Mouse (Mus musculus) liver (tissue): ENCODE results near the gene Htra1.
A peak's percentile ranks its signal among the peaks of the same experiment; 100 is the strongest.

ENCODE experiments used
- DNase-seq: peaks from one replicate; pipeline ENCODE4 v3.0.0-alpha.2; 2020; ENCODE audit warnings: mixed read lengths

The Htra1 gene

DNA sequence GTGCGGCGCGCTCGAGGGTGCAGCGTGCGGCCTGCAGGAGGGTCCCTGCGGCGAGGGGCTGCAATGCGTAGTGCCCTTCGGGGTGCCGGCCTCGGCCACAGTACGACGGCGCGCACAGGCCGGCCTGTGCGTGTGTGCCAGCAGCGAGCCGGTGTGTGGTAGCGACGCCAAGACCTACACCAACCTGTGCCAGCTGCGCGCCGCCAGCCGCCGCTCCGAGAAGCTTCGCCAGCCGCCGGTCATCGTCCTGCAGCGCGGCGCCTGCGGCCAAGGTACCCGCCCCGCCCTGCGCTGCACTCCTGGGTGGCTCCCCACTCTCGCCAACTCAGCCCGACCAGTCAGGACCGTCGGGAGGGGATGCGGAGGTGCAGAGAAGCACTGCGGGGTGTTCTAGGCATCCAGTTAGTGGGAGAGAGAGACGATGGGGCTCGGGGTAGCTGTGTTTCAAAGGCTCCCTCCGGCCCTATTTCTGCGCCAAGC, 601 bp downstream of the Htra1 start:
- DNase-seq = no peak

DNA sequence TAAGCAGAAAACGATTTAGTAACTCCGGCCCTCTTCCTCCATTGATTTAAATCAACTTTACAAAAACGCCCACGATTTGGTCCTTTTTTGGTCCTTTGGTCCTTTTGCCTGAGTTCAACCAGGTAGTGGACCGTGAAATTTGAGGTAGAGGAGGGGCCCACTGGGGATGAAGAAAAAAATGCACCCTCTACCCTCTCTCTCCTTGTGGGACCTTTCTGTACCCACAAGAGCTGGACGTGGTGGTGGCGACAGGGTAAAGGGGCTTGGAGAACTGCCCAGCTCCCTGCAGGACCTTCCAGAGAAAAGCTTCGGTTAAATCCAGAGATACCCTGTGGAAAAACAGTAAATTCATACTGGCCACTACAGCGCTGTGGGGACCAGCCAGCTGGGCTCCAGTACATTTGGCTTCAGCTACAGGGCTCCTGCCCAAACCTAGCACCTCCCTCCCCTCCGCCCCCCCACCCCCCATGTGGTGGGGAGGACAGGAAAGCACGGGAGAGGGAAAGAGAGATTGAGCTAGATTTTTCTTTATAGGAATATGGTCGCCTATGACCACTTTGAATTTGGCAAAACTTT, 1.4 kb downstream of the Htra1 start:
- DNase-seq = no peak

GRCm38 (mm10) chr7:130938005-130938404, 2.1 kb downstream of the Htra1 start:
- DNase-seq = no peak

DNA sequence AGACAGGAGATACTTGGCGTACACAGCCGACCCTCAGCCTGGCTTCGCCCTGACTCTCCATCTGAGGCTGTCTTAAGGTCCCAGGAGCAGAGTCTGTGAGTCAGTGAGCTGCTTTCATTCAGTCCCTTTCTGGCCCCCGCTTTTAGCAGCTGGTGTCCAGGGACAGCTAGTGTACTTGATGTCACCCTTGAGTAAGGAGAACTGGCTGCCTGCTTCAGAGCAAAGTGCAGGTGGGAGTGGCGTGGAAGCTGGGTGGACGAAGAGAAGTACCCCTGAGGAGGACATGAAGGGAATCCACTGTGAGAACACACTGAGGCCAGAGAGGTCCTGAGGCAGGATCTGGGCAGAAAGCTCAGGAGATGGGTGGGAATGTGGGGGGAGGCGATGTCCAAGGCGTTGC, 3.0 kb downstream of the Htra1 start:
- DNase-seq = no peak

- DNase-seq = no peak
These were observed 4.8 kb downstream of the Htra1 start for GRCm38 (mm10) chr7:130940733-130941132.

DNA sequence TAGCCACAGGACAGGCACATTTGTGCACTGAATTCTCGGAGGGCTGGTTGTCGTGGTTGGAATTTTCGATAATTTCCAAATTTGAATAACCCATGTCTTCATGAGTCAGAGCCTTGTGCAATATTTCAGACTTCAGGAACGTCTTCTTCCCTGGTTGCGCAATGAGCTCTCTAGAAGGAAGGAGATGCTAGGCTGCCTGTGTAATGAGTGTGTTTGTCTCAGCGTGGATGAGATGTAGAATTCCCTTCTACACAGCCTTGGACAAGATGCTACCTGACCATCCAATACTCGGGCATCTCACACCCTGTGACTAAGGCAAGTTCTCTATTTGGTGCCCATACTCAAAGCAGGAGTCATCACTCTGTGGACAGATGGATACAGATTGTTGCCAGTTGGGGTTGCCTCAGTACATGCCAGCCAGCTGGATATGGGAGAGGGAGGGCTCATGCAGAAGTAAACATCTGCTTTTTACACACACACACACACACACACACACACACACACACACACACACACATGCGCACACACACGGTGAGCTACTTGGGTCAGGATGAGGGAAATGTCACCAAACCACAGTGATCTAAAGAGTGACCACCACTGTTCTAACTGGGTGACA, 7.5 kb downstream of the Htra1 start:
- DNase-seq = no peak

DNA sequence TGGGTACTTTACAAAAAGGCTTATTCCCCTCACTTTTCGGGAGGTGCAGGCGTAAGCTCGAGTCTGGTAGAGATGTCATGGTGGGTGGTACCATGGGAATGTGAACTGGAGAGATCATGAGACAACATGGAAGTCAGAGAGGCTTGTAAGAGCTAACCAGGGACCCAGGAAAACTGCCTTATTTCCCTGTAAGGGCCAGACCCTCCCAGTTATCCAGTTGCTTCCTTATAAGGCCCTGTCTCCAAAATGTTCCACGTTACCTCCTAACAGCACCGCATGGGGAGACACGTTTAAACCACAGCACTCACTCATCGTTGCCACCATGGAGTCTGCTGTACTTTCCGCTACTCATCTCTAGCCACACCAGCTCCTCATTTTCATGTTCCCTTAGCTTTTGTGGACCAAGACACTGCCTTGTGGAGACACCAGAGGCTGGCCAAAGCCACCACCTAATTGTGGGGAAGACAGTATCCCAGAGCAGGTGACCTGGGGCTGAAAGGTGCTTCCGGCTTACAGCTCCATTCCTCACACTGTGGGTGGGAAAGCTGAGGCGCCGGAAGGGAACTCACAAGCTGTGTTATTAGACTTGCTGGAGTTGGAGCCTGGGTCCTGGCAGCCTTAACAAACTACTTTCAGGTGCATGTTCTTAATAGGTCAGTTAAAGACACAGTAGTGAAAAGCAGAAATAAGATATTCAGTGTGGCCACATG, 9.0 kb downstream of the Htra1 start:
- no peak for DNase-seq

DNA sequence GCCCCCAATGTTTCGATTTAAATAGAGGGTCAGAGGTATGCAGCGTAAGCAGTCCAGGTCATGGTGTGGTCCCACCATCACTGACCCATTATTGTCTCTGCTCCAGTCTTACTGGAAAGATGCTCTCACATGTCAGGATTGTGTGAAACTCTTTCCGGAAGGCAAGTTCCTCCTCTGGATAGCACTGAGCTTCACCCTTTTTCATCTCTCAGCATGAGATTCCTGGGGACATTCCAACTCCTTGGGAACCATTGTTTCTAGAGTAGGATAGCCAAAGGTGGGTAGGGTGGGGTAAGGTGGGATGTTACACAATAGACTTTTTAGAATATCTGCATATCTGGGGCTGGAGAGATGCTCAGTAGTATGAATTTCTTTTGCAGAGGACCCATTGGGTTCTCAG, 9.8 kb downstream of the Htra1 start:
- DNase-seq = no peak

GRCm38 (mm10) chr7:130946303-130946702, 10.4 kb downstream of the Htra1 start:
- DNase-seq = no peak

GRCm38 (mm10) chr7:130948563-130949208, 12.8 kb downstream of the Htra1 start:
- no peak for DNase-seq

DNA sequence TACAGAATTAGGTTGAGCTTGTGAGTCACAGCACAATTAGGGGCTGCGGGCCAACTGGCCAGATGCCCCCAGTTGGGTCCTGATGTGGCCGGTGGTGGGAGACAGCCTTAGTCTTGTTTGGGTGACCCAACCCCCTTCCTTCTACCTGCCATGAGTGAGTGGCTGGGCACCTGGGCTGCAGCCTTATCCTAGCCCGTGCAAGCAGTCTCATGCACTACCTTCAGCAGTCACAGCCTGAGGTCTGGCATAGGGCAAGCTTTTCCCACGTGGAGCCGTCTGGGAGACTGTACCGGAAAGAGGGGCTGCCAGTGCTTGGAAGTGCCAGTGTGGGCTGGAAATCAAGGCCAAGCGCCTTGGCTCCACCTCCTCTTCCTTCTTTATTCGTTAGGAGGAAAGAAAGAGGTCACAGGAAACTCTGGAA, 13.4 kb downstream of the Htra1 start:
- DNase-seq = no peak

DNA sequence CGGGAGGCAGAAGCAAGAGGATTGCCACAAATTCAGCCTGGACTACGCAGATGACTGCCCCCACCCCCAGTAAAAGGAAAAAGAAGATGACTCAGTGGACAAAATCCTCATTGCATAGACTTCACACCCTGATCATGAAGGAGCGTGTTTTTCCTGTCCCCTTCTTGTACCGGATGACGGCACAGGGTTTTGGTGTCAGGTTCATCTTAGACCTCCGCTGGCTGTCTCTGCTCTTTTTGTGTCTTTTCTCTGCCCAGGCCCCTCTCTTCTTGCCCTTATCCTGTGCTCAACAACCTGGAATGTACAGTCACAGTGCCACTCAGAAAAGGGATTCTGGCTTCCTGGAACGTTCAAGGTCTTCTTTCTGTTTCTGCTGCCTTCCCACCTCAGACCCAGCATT, 14.6 kb downstream of the Htra1 start:
- no peak for DNase-seq

- DNase-seq = no peak
These were observed 15.1 kb downstream of the Htra1 start for GRCm38 (mm10) chr7:130951004-130951403.

DNA sequence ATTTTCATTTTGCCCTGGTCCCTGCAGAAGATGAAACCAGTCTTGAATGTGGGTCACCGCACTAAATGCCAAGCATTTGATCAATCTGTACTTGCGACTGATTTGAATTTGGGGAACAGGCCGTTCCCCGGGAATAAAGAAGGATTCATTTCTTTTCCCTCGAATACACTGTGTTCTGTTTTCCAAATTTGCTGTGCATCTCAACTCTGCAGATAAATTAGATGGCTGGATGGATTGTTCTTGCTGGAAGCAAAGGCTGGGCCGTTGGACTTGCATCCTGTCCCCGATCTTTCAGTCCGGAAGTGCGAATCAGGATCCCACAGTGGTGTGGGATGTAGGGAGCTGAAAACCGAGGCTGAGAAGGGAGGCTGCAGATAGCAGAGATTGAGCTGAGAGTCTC, 17.5 kb downstream of the Htra1 start:
- no peak for DNase-seq

GRCm38 (mm10) chr7:130954177-130954601, 18.3 kb downstream of the Htra1 start:
- no peak for DNase-seq

DNA sequence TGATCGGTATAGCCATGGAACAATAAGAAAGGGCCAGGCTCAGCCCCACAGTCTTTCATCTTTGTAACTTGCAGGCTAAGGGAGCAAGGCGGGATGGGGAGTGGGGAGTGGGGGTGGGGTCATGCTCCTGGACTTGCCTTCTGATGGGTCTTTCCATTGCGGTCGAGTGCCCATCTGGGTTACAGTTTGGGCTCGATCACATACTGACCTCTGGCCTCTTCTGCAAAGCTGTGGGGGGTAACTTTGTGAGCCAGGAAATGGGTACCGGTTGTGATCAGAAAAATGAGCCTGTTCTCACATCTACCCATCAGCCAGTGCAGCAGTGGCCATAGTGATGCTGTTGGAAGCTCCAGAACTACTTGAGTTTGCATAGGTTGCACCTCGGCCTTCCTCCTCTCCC, 22.6 kb downstream of the Htra1 start:
- DNase-seq = no peak

- DNase-seq = no peak
These were observed 24.0 kb downstream of the Htra1 start for GRCm38 (mm10) chr7:130959868-130960267.

GRCm38 (mm10) chr7:130961429-130961828, 25.5 kb downstream of the Htra1 start:
- no peak for DNase-seq

DNA sequence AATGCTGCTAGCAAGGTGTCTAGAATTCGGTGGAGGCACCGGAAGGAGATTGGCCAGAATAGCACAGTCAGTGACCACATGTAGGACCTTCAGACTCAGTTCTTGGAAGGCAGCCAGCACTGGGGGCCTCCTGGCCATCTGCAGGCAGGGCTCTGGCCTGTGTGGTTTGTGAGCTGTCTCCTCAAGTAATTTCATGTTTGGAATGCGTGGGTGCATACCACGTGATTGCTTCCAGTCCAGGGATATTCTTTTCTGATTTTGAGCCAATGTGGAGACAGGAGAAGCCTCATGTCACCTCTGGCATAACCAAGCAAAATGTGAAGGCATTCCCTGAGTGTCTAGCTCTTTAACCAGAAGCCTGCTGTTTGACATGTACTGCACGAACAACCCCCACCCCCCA, 28.8 kb downstream of the Htra1 start:
- DNase-seq = peak; percentile 54

DNA sequence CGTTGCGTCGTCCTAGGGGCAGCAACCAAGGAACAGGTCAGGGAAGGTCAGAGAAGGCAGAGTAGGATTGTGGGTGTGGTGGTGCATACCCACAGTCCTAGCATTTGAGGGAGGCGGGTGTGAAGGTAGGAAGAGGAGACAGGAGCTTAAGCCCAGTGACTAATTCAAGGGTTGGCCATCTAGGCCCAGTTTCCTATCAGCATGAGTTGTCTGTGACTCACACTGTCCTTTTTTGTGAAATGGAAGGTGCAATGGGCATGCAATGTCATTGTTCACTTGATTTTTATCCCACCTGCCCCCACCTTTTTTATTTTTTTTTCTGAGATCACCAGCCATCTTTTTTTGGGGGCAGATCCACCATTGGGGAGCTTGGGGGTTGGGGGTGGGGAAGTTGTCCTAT, 29.5 kb downstream of the Htra1 start:
- no peak for DNase-seq

DNA sequence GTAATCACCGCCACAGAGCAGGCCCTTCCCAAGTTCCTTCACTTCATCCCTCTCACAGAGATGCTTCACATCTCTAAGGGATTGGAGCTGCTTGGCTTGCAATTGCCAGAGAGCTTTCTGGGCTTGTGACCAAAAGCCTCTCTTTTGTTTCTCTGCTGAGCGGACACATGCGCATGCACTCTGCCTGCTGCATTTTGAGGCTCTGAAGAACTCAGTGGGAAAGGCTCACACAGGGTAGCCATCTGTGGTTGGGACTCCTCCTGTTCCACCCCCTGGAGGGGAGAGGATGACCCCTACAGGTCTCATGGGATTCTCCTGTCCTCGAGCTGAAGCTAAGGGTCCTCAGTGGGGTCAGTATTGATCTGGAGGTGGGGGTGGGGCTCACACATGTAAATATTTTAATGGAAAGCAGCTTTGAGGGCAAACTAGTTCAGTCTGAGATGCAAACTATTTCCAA, 30.0 kb downstream of the Htra1 start:
- DNase-seq = no peak

- DNase-seq = no peak
These were observed 30.5 kb downstream of the Htra1 start for GRCm38 (mm10) chr7:130966451-130966850.

- DNase-seq = no peak
These were observed 31.0 kb downstream of the Htra1 start for GRCm38 (mm10) chr7:130966876-130967275.

DNA sequence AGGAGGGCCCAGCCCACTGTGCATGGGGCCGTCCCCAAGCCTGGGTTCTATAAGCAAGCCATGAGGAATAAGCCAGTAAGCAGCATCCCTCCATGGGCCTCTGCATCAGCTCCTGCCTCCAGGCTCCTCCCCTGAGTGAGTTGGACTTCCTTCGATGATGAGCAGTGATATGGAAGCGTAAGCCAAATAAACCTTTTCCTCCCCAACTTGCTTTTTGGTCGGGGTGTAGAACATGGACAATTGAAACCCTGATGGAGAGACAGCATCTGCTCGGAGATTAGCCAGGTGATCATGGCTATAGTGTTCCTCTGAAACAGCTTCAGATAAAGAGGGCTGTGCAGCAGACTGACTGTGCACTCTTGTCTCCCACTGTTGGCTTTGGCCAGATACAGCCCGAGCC, 32.0 kb downstream of the Htra1 start:
- no peak for DNase-seq
